Mouse (Mus musculus): ENCODE measurements at regions not wholly inside any gene's neighbourhood (a gene's known extent, or its start where the extent isn't known, plus 50 kb on each side); places are given as distances from the start of the nearest gene placed in this dataset.

GRCm38 (mm10) chr2:51354800-51355199 is 205.9 kb upstream of the Rnd3 start:
- Histone ChIP-seq H3K4me1 (ENCODE audit: control insufficient read depth, insufficient read depth, low read length) (no peaks in the 10 kb centered on the region), H3K4me2 (ENCODE audit: low read depth, low read length) (no peak overlapping the region), H3K4me3 (ENCODE audit: low read depth, low read length) (no peak overlapping the region), H3K9ac (replicated peaks; ENCODE audit: low read length) (no peak overlapping the region), H3K36me3 (replicated peaks; ENCODE audit: control insufficient read depth, insufficient read depth, low read depth, low read length) (no peaks in the 10 kb centered on the region), H3K9me3 (replicated peaks; ENCODE audit: control insufficient read depth, low read length) (no peaks in the 10 kb centered on the region), H3K27me3 (ENCODE audit: control insufficient read depth, insufficient read depth, low read length) (no peaks in the 10 kb centered on the region), H3K27ac (replicated peaks; ENCODE audit: low read depth, low read length) (0 out of 2 replicates have a peak overlapping the region, but pooled peaks have one; percentile 20)
- DNase-seq (ENCODE audit: low spot score) (no peak), ATAC-seq (replicated peaks; ENCODE audit: insufficient number of reproducible peaks, low FRiP score, low TSS enrichment, low read depth) (no peak)
- 90% methylated on average over 4 of the region's 4 CpGs for WGBS

DNA sequence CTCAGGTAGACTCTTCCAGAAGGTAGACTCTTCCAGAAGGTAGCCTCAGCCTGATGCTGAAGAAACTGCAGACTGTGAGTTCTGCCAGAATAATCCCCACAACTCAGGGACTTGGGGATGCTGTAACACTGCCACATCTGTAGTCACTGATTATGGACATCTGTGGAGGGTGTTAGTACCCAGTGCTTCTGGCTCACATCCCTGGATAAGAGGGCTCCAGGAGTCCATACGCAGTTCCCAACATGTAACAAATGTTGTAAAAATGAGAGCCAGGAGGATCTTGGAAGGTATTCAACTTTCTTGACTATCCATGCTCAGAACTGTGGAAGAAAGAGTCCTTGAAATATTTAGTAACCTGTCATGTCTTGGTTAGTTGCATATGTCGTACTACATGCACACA is 200.7 kb upstream of the Rnd3 start:
- no peak overlapping the region for H3K4me2 ChIP-seq (ENCODE audit: low read depth, low read length)

DNA sequence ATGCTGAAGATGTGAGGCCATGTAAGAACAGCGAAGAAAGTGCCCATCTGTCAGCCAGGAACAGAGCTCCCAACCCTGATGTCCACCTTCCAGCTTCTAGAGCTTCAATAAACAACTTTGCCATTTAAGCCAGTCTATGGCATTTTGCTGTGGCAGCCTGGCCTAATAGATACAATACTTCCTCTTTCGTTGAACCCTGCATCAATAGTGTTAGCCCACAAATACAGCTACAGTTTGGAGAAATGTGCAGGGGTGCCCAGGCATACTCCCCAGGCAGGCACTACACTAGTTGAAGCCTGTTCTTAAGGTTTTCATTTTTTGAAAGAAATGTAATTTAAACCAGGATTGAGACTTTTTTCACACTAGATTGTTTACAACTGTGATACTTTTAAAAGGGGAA is 199.9 kb upstream of the Rnd3 start:
- H3K9ac ChIP-seq (replicated peaks; ENCODE audit: low read length): no peak overlapping the region
- no peak overlapping the region for H3K4me3 ChIP-seq (ENCODE audit: low read depth, low read length)
- 80% methylated on average over 2 of the region's 2 CpGs for WGBS

More for the DNA sequence above, 200.7 kb upstream of the Rnd3 start:
- Histone ChIP-seq H3K4me1 (ENCODE audit: control insufficient read depth, insufficient read depth, low read length) (no peaks in the 10 kb centered on the region), H3K9me3 (replicated peaks; ENCODE audit: control insufficient read depth, low read length) (no peaks in the 10 kb centered on the region), H3K36me3 (replicated peaks; ENCODE audit: control insufficient read depth, insufficient read depth, low read depth, low read length) (no peaks in the 10 kb centered on the region), H3K27ac (replicated peaks; ENCODE audit: low read depth, low read length) (no peak overlapping the region), H3K27me3 (ENCODE audit: control insufficient read depth, insufficient read depth, low read length) (no peaks in the 10 kb centered on the region), H3K9ac (replicated peaks; ENCODE audit: low read length) (no peak overlapping the region), H3K4me3 (ENCODE audit: low read depth, low read length) (no peak overlapping the region)
- DNase-seq (ENCODE audit: low spot score): no peak
- no peak for ATAC-seq (replicated peaks; ENCODE audit: insufficient number of reproducible peaks, low FRiP score, low TSS enrichment, low read depth)
- 77% methylated on average over 2 of the region's 2 CpGs for WGBS

GRCm38 (mm10) chr2:51347086-51347485 is 198.2 kb upstream of the Rnd3 start:
- Histone ChIP-seq H3K9ac (replicated peaks; ENCODE audit: low read length) (no peak overlapping the region), H3K4me1 (ENCODE audit: control insufficient read depth, insufficient read depth, low read length) (no peaks in the 10 kb centered on the region), H3K27me3 (ENCODE audit: control insufficient read depth, insufficient read depth, low read length) (no peaks in the 10 kb centered on the region), H3K27ac (replicated peaks; ENCODE audit: low read depth, low read length) (no peak overlapping the region), H3K36me3 (replicated peaks; ENCODE audit: control insufficient read depth, insufficient read depth, low read depth, low read length) (no peaks in the 10 kb centered on the region), H3K4me2 (ENCODE audit: low read depth, low read length) (no peak overlapping the region), H3K9me3 (replicated peaks; ENCODE audit: control insufficient read depth, low read length) (no peaks in the 10 kb centered on the region), H3K4me3 (ENCODE audit: low read depth, low read length) (no peak overlapping the region)
- ATAC-seq (replicated peaks; ENCODE audit: insufficient number of reproducible peaks, low FRiP score, low TSS enrichment, low read depth) (no peak), DNase-seq (ENCODE audit: low spot score) (no peak)
- 90% methylated on average over 1 of the region's 1 CpGs for WGBS

More for the DNA sequence above, 199.9 kb upstream of the Rnd3 start:
- Histone ChIP-seq H3K36me3 (replicated peaks; ENCODE audit: control insufficient read depth, insufficient read depth, low read depth, low read length) (no peaks in the 10 kb centered on the region), H3K4me1 (ENCODE audit: control insufficient read depth, insufficient read depth, low read length) (no peaks in the 10 kb centered on the region), H3K9me3 (replicated peaks; ENCODE audit: control insufficient read depth, low read length) (no peaks in the 10 kb centered on the region), H3K27me3 (ENCODE audit: control insufficient read depth, insufficient read depth, low read length) (no peaks in the 10 kb centered on the region), H3K4me2 (ENCODE audit: low read depth, low read length) (no peak overlapping the region), H3K27ac (replicated peaks; ENCODE audit: low read depth, low read length) (no peak overlapping the region)
- ATAC-seq (replicated peaks; ENCODE audit: insufficient number of reproducible peaks, low FRiP score, low TSS enrichment, low read depth) (no peak), DNase-seq (ENCODE audit: low spot score) (no peak)

GRCm38 (mm10) chr2:51342421-51342820 is 193.5 kb upstream of the Rnd3 start:
- no peaks in the 10 kb centered on the region for H3K27me3 ChIP-seq (ENCODE audit: control insufficient read depth, insufficient read depth, low read length)
- H3K4me2 ChIP-seq (ENCODE audit: low read depth, low read length): no peak overlapping the region
- no peak for ATAC-seq (replicated peaks; ENCODE audit: insufficient number of reproducible peaks, low FRiP score, low TSS enrichment, low read depth)
- H3K9me3 ChIP-seq (replicated peaks; ENCODE audit: control insufficient read depth, low read length): no peaks in the 10 kb centered on the region
- H3K36me3 ChIP-seq (replicated peaks; ENCODE audit: control insufficient read depth, insufficient read depth, low read depth, low read length): no peaks in the 10 kb centered on the region
- H3K4me3 ChIP-seq (ENCODE audit: low read depth, low read length): no peak overlapping the region
- no peaks in the 10 kb centered on the region for H3K4me1 ChIP-seq (ENCODE audit: control insufficient read depth, insufficient read depth, low read length)
- DNase-seq (ENCODE audit: low spot score): no peak
- no peak overlapping the region for H3K9ac ChIP-seq (replicated peaks; ENCODE audit: low read length)
- H3K27ac ChIP-seq (replicated peaks; ENCODE audit: low read depth, low read length): no peak overlapping the region
- WGBS: 80% methylated on average over 1 of the region's 1 CpGs

- Histone ChIP-seq H3K27ac (replicated peaks; ENCODE audit: low read depth, low read length) (no peak overlapping the region), H3K4me2 (ENCODE audit: low read depth, low read length) (no peak overlapping the region), H3K36me3 (replicated peaks; ENCODE audit: control insufficient read depth, insufficient read depth, low read depth, low read length) (no peaks in the 10 kb centered on the region), H3K4me3 (ENCODE audit: low read depth, low read length) (no peak overlapping the region), H3K9ac (replicated peaks; ENCODE audit: low read length) (no peak overlapping the region), H3K9me3 (replicated peaks; ENCODE audit: control insufficient read depth, low read length) (no peaks in the 10 kb centered on the region), H3K4me1 (ENCODE audit: control insufficient read depth, insufficient read depth, low read length) (no peaks in the 10 kb centered on the region), H3K27me3 (ENCODE audit: control insufficient read depth, insufficient read depth, low read length) (no peaks in the 10 kb centered on the region)
- WGBS: 46% methylated on average over 6 of the region's 6 CpGs
- DNase-seq (ENCODE audit: low spot score): no peak
- ATAC-seq (replicated peaks; ENCODE audit: insufficient number of reproducible peaks, low FRiP score, low TSS enrichment, low read depth): no peak
These were observed 185.5 kb upstream of the Rnd3 start for GRCm38 (mm10) chr2:51334437-51334836.

DNA sequence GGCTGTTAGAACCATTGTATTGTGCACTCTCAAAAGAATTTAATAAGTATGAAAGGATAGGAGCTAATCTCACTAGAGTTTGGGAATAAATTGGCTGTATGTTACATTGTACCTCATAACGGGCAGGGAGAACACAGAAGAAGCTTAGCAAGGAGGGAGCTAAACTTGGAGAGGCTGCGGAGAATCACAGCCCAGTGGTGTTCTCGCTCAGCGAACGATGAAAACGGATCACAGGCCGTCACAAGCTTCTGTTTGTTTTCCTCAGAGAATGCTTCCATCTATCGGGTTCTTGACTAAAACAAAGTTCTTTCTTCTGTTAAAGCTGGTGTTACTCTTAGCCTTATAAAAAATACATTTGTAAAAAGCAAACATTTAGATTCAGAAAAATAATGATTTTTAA is 178.2 kb upstream of the Rnd3 start:
- Histone ChIP-seq H3K36me3 (replicated peaks; ENCODE audit: control insufficient read depth, insufficient read depth, low read depth, low read length) (no peaks in the 10 kb centered on the region), H3K9me3 (replicated peaks; ENCODE audit: control insufficient read depth, low read length) (no peaks in the 10 kb centered on the region), H3K27me3 (ENCODE audit: control insufficient read depth, insufficient read depth, low read length) (no peaks in the 10 kb centered on the region), H3K4me1 (ENCODE audit: control insufficient read depth, insufficient read depth, low read length) (no peaks in the 10 kb centered on the region), H3K4me2 (ENCODE audit: low read depth, low read length) (no peak overlapping the region), H3K27ac (replicated peaks; ENCODE audit: low read depth, low read length) (no peak overlapping the region), H3K4me3 (ENCODE audit: low read depth, low read length) (no peak overlapping the region), H3K9ac (replicated peaks; ENCODE audit: low read length) (no peak overlapping the region)
- WGBS: 53% methylated on average over 8 of the region's 8 CpGs
- ATAC-seq (replicated peaks; ENCODE audit: insufficient number of reproducible peaks, low FRiP score, low TSS enrichment, low read depth) (no peak), DNase-seq (ENCODE audit: low spot score) (no peak)

GRCm38 (mm10) chr2:51321676-51322075 is 172.8 kb upstream of the Rnd3 start:
- DNase-seq (ENCODE audit: low spot score) (no peak), ATAC-seq (replicated peaks; ENCODE audit: insufficient number of reproducible peaks, low FRiP score, low TSS enrichment, low read depth) (no peak)
- no peaks in the 10 kb centered on the region for H3K9me3 ChIP-seq (replicated peaks; ENCODE audit: control insufficient read depth, low read length)
- H3K27me3 ChIP-seq (ENCODE audit: control insufficient read depth, insufficient read depth, low read length): no peaks in the 10 kb centered on the region
- WGBS: 82% methylated on average over 5 of the region's 5 CpGs
- no peaks in the 10 kb centered on the region for H3K4me1 ChIP-seq (ENCODE audit: control insufficient read depth, insufficient read depth, low read length)
- H3K36me3 ChIP-seq (replicated peaks; ENCODE audit: control insufficient read depth, insufficient read depth, low read depth, low read length): no peaks in the 10 kb centered on the region
- H3K4me2 ChIP-seq (ENCODE audit: low read depth, low read length): no peak overlapping the region
- no peak overlapping the region for H3K27ac ChIP-seq (replicated peaks; ENCODE audit: low read depth, low read length)
- no peak overlapping the region for H3K4me3 ChIP-seq (ENCODE audit: low read depth, low read length)
- H3K9ac ChIP-seq (replicated peaks; ENCODE audit: low read length): no peak overlapping the region

Measured in embryonic facial prominence, embryonic 11.5 days (tissue).